Mouse (Mus musculus) fibroblast of lung, adult 2 months (primary cell): ENCODE data around the gene Ptar1.

Source experiments
- DNase-seq: peaks from one replicate; pipeline ENCODE4 v3.0.0-alpha.2; 2011; ENCODE audit warnings: low read depth

Ptar1 gene

DNA sequence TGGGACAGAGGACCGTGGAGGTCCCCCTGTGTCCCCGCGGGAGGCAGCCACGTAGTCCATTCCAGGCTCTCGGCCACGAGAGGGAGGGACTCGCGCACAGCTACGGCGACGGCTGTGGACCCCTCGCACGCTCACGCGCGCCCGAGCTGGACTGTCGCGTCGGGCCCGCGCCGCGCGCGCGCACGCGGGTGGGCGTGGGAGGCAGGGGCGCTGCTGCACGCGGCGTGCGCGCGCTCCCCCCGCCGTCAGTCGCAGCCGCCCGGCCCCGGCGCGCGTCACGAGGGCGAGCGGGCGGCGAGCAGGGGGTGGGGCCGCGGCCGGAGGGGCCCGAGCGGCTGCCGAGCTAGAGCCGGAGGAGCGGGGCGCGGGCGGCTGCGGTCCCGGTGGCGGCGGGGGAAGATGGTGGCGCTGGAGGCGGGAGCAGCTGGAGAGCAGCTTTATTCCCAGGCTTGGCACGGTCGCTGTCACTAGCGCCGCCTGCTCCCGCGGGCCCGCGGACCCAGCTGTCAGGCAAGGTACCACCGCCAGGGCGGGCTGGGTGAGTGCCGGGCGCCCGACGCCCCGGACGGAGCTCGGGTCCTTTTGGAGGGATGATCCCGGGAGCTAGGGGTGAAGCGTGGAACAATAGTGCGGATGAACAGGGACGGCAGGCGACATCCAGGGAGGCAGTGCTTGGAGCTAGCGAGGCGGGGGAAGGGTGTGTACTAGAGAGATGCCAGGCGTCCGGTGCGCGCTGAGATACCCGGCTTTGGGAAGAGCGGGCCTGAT lies 71.5 kb downstream of the Ptar1 start, which contains the start of gene Apba1:
TSS of gene Apba1 (plus strand) at position 334 of the 768 bp plus-strand sequence.
- DNase-seq, result no peak

DNA sequence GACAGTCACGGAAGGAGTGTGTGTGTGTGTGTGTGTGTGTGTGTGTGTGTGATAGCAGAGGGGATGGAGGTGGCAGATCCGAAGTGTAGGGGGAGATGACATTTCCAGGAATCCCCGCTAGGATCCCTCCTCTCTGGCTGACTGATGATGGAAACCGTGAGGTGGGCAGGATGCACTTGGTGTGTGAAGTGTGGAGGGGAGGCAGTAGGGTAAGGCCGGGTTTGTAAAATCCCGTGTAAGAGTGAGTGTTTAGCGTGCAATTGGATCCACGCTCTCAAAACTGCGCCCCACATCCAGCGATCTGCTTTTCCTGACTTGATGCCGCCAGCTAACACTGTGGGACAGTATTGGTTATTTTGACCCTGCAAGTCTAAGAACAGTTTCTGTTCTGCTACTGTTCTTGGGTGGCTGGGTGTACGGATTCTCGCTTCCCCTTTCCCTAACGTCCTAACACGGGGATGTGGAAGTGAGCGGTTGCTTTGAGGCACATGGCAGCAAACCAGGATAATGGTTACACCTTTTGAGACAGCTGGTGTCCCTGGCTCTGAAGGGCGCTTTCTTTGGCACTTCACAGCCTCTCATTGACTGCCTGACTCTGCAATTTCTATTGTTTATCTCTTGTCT lies 72.2 kb downstream of the Ptar1 start:
- DNase-seq, result no peak

- DNase-seq, result no peak
These were observed 76.1 kb downstream of the Ptar1 start for GRCm38 (mm10) chr19:23763371-23763770.

DNA sequence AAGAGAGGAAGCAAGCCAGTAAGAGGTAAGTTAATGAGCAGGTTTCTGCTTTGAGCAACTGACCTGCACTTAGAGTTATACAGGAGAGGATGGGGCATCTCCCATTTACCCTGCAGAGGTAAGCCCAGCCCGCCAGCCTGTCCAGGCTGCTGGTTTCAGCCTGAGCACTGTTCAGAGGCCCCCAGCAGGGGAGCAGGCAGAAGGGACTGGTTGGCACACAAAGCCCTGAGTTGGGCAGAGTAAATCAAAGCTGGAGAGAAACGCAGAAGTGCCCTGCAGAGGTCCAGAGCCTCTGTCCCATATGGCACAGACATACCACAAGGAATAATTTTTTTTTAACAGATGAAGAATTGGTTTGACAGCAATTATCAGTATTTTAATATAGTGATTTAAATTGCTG lies 76.8 kb downstream of the Ptar1 start:
- DNase-seq, result no peak

- DNase-seq, result no peak
These were observed 81.6 kb downstream of the Ptar1 start for GRCm38 (mm10) chr19:23768864-23769263.

- DNase-seq, result no peak
These were observed 83.5 kb downstream of the Ptar1 start for GRCm38 (mm10) chr19:23770494-23771423.

DNA sequence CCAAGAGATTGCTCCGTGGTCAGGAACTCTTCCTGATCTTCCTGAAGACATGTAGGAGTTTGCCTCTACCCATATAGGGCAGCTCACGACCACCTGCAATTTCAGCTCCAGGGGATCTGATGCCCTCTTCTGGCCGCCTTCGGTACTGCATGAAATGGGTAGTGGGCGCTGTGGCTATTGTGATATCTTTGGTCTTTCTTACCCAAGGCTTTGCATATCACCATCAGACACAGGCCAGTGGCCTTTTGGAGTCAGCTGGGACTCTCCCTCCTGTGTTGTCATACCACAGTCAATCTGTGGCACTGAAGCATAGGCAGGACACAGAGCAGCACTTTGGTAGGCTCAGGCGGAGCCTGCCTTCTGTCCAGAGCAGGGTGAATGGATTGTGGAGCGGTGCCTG lies 84.7 kb downstream of the Ptar1 start:
- no peak for DNase-seq

DNA sequence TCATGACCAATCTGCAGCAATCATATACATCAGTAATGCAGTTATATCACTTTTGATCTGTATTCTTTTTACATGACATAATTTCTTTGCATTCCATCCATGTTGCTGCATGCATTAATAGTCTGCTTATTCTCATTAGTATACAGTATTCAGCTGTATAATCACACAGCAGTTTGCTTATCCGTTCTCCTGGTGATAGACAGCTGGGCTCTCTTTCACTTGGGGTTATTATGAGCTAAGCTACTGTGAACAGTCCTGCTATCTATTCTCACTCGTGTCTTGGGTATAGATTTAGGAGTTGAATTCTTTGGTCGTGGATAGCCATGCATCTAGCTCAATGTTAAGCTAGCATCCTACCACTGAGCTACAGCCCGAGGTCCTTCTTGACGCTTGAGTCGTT lies 88.1 kb downstream of the Ptar1 start:
- DNase-seq, result no peak

DNA sequence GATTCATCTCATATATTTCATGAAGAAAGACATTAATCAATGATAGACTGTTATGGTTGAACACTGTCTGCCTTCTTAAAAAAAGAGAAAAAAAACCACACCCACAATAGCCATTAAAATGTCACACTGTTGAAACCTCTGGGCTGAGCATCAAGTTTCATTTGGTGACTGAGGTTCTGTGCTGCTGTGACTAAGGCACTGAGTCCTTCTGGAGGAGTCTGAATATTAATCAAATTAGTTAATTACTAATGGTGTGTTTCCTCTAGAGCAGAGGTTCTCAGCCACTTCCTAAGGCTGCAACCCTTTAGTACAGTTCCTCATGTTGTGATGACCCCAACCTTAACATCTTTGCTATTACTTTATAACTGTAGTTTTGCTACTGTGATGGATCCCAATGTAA lies 91.9 kb downstream of the Ptar1 start:
- no peak for DNase-seq

GRCm38 (mm10) chr19:23780105-23780504 lies 92.9 kb downstream of the Ptar1 start:
- no peak for DNase-seq
